Mouse (Mus musculus) megakaryocyte, embryonic 14.5 days (primary cell): ENCODE measurements at regions not wholly inside any gene's neighbourhood (a gene's known extent, or its start where the extent isn't known, plus 50 kb on each side); places are given as distances from the start of the nearest gene placed in this dataset.

Experiments
- FLI1 ChIP-seq: IDR thresholded peaks from 2 replicates; pipeline ENCODE4 v1.6.1; 2012; ENCODE audit warnings: low read length, inconsistent platforms, mixed read lengths
- GATA1 ChIP-seq: IDR thresholded peaks from 3 replicates; pipeline ENCODE4 v1.6.1; 2012; ENCODE audit warnings: mixed read lengths, low read length, inconsistent platforms, borderline replicate concordance

DNA sequence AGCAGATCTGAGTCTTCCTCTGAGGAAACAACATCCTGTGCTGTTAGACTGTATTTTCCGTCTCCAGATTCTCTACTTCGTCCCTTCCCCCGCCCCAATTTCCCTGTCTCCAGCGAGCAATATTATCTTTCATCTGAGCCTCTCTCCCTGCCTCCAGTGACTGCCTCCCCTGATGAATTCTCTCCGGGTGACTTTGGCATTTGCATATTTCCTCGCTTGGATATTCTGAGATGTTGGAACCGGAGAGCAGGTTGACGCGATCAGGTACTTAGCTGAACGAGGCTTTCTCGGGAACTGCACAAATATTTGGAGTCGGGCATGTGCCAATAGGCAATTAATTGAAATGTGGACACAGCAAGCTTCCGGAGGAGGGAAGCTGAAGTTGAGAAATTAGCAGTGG lies 323.8 kb upstream of the 4930535I16Rik start:
- no peak for TF ChIP-seq FLI1
- TF ChIP-seq GATA1, result no peak
